Mouse (Mus musculus): Measurements from ENCODE around the gene Spg20. TPM values are rescaled to one million over a fixed set of nuclear protein-coding genes. Genes with fewer than 3 reads are reported as not detected.
A peak's percentile ranks its signal among the peaks of the same experiment; 100 is the strongest.

Gene Spg20
- polyA plus RNA-seq, 1 experiment, result 10.9 TPM

DNA sequence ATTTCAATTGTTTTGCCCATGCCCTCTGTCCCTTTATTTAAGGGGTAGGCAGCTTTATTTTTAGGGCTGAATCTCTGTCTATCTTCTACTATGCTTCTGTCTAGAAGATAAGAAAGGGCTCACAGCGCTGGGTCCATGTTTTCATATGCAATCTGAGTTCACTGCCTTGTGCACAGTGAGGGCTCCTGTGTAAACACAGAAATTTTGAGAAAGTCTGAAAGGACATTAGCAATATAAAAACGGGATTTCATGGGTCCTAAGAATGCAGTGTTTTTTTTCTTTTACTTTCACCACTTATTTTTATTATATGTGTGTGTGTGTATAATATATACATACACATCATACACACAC is 15.3 kb upstream of the Spg20 start:
- H3K4me1 ChIP-seq (ENCODE audit: control insufficient read depth, insufficient read depth, low read length), result no peaks in the 10 kb centered on the region
- no peak for TF ChIP-seq CTCF (conservative IDR thresholded peaks at IDR 0.05; ENCODE audit: insufficient read depth, insufficient read length, low read depth, low read length)
- no peak for TF ChIP-seq POLR2A (IDR thresholded peaks at IDR 0.05; ENCODE audit: low read depth, low read length)
- no peak overlapping the region for H3K4me3 ChIP-seq (ENCODE audit: insufficient read depth, low read depth, low read length)
- DNase-seq, result no peak
- WGBS, result 73% methylated on average over 2 of the region's 2 CpGs
- H3K36me3 ChIP-seq (ENCODE audit: control insufficient read depth, insufficient read depth, low read length), result no peaks in the 10 kb centered on the region
- no peak overlapping the region for H3K27ac ChIP-seq (ENCODE audit: insufficient read depth, low read depth, low read length)
- no peaks in the 10 kb centered on the region for H3K27me3 ChIP-seq (replicated peaks; ENCODE audit: control insufficient read depth, insufficient read depth, low read length)

DNA sequence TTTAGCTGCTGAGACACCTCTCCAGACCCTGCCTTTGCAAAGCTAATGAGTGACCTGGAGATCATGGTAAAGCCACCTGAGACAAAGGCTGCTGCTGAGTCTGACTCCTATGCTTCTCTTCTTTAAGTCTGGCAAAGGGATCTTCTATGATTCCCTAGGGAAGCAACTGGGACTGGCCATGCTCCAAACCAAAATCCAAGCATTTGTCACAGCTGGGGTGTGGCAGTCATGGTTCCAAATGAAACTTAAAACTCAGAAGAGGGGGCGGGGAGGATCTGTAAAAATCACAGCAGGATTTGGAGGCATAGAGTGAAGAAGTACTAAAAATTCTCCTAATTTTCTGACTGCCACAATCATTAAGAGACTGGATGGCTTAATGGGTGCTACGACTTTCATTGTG is 14.7 kb upstream of the Spg20 start:
- DNase-seq, result no peak
- no peak overlapping the region for H3K27ac ChIP-seq (ENCODE audit: insufficient read depth, low read depth, low read length)
- no peak for TF ChIP-seq POLR2A (IDR thresholded peaks at IDR 0.05; ENCODE audit: low read depth, low read length)
- no peak for TF ChIP-seq CTCF (conservative IDR thresholded peaks at IDR 0.05; ENCODE audit: insufficient read depth, insufficient read length, low read depth, low read length)
- no peaks in the 10 kb centered on the region for H3K36me3 ChIP-seq (ENCODE audit: control insufficient read depth, insufficient read depth, low read length)
- WGBS, result 87% methylated on average over 2 of the region's 2 CpGs
- H3K27me3 ChIP-seq (replicated peaks; ENCODE audit: control insufficient read depth, insufficient read depth, low read length), result no peaks in the 10 kb centered on the region
- no peaks in the 10 kb centered on the region for H3K4me1 ChIP-seq (ENCODE audit: control insufficient read depth, insufficient read depth, low read length)
- H3K4me3 ChIP-seq (ENCODE audit: insufficient read depth, low read depth, low read length), result no peak overlapping the region

DNA sequence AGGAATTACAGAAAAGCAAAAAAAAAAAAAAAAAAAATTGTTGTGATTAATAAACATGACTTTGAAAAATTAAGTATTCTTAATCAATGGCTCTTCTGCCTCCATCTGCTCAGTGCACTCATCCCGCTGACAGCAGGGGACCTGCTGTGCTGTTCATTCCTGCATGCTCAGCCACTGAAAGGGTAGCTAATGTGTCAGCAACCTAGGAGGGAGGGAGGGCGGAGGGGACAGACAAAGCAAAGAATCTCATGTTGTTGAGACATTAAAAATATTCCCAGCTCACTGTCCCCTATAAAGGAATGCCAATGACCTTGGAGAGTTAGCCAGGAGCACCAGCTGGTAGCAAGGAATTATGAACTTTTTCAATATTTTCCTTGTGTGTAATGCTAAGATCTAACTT is 13.9 kb upstream of the Spg20 start:
- Histone ChIP-seq H3K4me3 (ENCODE audit: insufficient read depth, low read depth, low read length) (no peak overlapping the region), H3K27ac (ENCODE audit: insufficient read depth, low read depth, low read length) (no peak overlapping the region), H3K36me3 (ENCODE audit: control insufficient read depth, insufficient read depth, low read length) (no peaks in the 10 kb centered on the region), H3K27me3 (replicated peaks; ENCODE audit: control insufficient read depth, insufficient read depth, low read length) (no peaks in the 10 kb centered on the region), H3K4me1 (ENCODE audit: control insufficient read depth, insufficient read depth, low read length) (no peaks in the 10 kb centered on the region)
- 68% methylated on average over 2 of the region's 2 CpGs for WGBS
- no peak for DNase-seq
- TF ChIP-seq CTCF (conservative IDR thresholded peaks at IDR 0.05; ENCODE audit: insufficient read depth, insufficient read length, low read depth, low read length) (no peak), POLR2A (IDR thresholded peaks at IDR 0.05; ENCODE audit: low read depth, low read length) (no peak)

DNA sequence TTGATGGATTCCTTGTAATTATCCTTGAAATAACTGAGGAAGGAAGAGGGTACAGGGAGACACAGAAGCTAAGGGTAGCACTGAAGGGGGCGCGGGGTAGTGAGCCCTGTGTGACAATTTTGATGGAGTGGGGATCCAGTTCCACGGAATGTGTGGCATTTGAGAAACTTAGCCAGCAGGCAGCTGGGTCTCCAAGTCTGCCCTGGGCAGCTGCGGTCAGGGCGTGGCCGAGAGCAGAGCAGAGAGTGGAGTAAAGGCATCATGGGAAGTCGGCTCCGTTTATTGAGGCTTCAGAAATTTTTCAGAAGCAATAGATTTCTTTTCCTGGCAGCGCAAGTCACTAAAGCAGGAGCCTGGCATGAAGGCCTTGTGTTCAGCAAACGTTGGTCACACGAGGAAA is 12.9 kb upstream of the Spg20 start:
- H3K4me3 ChIP-seq (ENCODE audit: insufficient read depth, low read depth, low read length), result no peak overlapping the region
- no peak for TF ChIP-seq POLR2A (IDR thresholded peaks at IDR 0.05; ENCODE audit: low read depth, low read length)
- TF ChIP-seq CTCF (conservative IDR thresholded peaks at IDR 0.05; ENCODE audit: insufficient read depth, insufficient read length, low read depth, low read length), result no peak
- DNase-seq, result no peak
- H3K4me1 ChIP-seq (ENCODE audit: control insufficient read depth, insufficient read depth, low read length), result no peaks in the 10 kb centered on the region
- WGBS, result 69% methylated on average over 11 of the region's 11 CpGs
- H3K27me3 ChIP-seq (replicated peaks; ENCODE audit: control insufficient read depth, insufficient read depth, low read length), result no peaks in the 10 kb centered on the region
- no peaks in the 10 kb centered on the region for H3K36me3 ChIP-seq (ENCODE audit: control insufficient read depth, insufficient read depth, low read length)
- H3K27ac ChIP-seq (ENCODE audit: insufficient read depth, low read depth, low read length), result no peak overlapping the region

DNA sequence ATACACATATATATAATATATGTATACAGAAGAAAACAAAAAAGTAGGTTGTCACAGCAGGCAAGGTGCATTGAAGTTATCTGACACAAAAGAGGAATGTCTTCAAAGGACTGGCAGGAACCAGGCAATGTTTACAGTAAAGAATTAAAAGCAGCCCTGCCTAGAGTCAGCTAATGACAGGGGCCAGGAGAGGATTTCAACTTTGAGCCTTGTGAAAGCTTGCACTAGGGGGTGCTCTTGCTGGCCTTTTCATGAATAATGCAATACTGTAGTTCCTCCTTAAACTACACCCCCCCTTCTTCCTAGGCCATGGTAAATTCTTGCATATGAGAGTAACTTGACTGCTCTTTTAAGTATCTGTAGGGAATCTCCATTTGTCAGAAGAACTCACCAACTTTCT is 10.8 kb upstream of the Spg20 start:
- Histone ChIP-seq H3K36me3 (ENCODE audit: control insufficient read depth, insufficient read depth, low read length) (no peaks in the 10 kb centered on the region), H3K4me1 (ENCODE audit: control insufficient read depth, insufficient read depth, low read length) (no peaks in the 10 kb centered on the region), H3K27ac (ENCODE audit: insufficient read depth, low read depth, low read length) (no peak overlapping the region), H3K27me3 (replicated peaks; ENCODE audit: control insufficient read depth, insufficient read depth, low read length) (no peaks in the 10 kb centered on the region), H3K4me3 (ENCODE audit: insufficient read depth, low read depth, low read length) (no peak overlapping the region)
- TF ChIP-seq POLR2A (IDR thresholded peaks at IDR 0.05; ENCODE audit: low read depth, low read length), result no peak
- no peak for TF ChIP-seq CTCF (conservative IDR thresholded peaks at IDR 0.05; ENCODE audit: insufficient read depth, insufficient read length, low read depth, low read length)
- no peak for DNase-seq

DNA sequence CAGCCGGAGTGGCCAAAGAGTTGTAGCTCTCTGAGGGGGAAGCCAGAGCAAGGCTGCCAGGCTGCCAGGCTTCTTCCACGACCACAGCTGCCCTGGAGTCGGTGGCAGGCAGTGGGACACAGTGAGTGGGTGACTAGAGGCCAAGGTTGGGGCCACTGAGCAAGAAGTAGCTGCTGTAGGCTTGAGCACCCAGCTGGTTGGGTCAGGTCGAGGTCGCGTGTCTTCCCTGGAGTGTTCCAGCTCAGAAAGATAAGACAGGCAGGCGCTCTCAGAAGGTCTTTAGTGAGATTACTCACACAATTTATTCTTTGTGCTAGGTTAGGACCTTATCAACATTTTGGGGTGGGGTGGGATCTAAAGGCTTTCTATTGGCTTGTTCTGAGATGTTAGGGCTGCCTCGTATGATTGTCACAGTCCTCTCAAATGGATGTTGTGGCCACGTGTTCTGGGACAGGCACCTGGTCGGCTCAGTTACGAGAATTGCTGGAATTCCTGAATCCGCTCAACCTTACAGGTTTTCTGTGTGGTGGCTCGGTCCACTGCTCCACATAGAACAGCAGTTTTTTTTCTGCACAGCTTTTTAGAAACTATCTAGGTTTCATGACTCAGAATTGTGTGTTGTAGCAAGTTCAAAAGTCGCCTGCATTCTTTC is 6.4 kb upstream of the Spg20 start:
- Histone ChIP-seq H3K4me1 (ENCODE audit: control insufficient read depth, insufficient read depth, low read length) (no peaks in the 10 kb centered on the region), H3K27ac (ENCODE audit: insufficient read depth, low read depth, low read length) (peak overlapping the region; percentile 41; the same call in 1 of the 2 replicates), H3K36me3 (ENCODE audit: control insufficient read depth, insufficient read depth, low read length) (no peaks in the 10 kb centered on the region), H3K27me3 (replicated peaks; ENCODE audit: control insufficient read depth, insufficient read depth, low read length) (no peaks in the 10 kb centered on the region), H3K4me3 (ENCODE audit: insufficient read depth, low read depth, low read length) (no peak overlapping the region)
- 55% methylated on average over 14 of the region's 14 CpGs for WGBS
- TF ChIP-seq POLR2A (IDR thresholded peaks at IDR 0.05; ENCODE audit: low read depth, low read length) (no peak), CTCF (conservative IDR thresholded peaks at IDR 0.05; ENCODE audit: insufficient read depth, insufficient read length, low read depth, low read length) (no peak)
- peak; percentile 50 for DNase-seq

DNA sequence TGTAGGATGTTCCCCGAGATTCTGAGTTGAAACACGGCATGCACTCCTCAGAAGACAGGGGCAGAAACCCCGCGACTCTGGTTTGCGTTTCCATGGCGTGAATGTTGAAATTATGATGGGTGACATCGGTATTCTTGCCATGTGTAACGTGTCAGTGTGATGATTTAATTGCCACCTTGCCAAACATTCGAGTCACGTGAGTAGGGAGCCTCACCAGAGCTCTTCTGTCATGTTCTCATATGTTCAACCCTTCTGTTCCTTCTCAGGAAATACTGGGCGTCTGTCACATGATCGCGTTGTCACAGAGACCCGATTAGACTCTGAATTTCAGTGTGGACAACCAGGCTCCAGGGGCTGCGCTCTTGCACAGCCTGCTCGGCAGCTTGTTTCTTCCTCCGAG is 5.9 kb upstream of the Spg20 start:
- no peaks in the 10 kb centered on the region for H3K27me3 ChIP-seq (replicated peaks; ENCODE audit: control insufficient read depth, insufficient read depth, low read length)
- H3K27ac ChIP-seq (ENCODE audit: insufficient read depth, low read depth, low read length), result peak overlapping the region; percentile 38; the same call in 1 of the 2 replicates
- no peak for DNase-seq
- no peak overlapping the region for H3K4me3 ChIP-seq (ENCODE audit: insufficient read depth, low read depth, low read length)
- no peaks in the 10 kb centered on the region for H3K4me1 ChIP-seq (ENCODE audit: control insufficient read depth, insufficient read depth, low read length)
- H3K36me3 ChIP-seq (ENCODE audit: control insufficient read depth, insufficient read depth, low read length), result no peaks in the 10 kb centered on the region
- no peak for TF ChIP-seq POLR2A (IDR thresholded peaks at IDR 0.05; ENCODE audit: low read depth, low read length)
- no peak for TF ChIP-seq CTCF (conservative IDR thresholded peaks at IDR 0.05; ENCODE audit: insufficient read depth, insufficient read length, low read depth, low read length)
- 84% methylated on average over 17 of the region's 17 CpGs for WGBS

All from kidney, adult 2 months (tissue).